Mouse (Mus musculus): ENCODE results near the gene 4921504E06Rik. TPM values are rescaled to one million over a fixed set of nuclear protein-coding genes. Genes with fewer than 3 reads are reported as not detected.

4921504E06Rik gene
- polyA plus RNA-seq, 1 experiment: 12.3 TPM

DNA sequence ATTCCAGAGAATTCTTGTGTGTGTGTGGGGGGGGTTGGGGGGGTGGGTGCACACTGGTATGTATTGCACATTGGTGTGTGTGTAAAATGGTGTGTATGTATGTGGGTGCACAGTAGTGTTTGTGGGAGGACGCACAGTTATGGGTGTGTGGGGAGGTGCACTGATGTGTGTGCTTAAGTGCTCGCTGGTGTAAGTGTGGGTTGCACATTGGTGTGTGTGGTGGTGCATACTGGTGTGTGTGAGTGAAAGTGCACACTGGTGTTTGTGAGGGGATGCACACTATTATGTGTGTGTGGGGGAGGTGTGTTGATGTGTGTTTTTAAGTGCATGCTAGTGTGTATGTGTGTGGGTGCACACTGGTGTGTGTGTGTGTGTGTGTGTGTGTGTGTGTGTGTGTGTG, 24.3 kb downstream of the 4921504E06Rik start:
- no peak for TF ChIP-seq CTCF (IDR thresholded peaks at IDR 0.05; ENCODE audit: control insufficient read depth, insufficient read depth, insufficient replicate concordance, low read depth, low read length)
- TF ChIP-seq POLR2A (IDR thresholded peaks at IDR 0.05; ENCODE audit: control insufficient read depth, low read depth, low read length): no peak
- Histone ChIP-seq H3K27ac (ENCODE audit: control insufficient read depth, insufficient read depth, low read depth, low read length) (no peak overlapping the region), H3K27me3 (ENCODE audit: control insufficient read depth, insufficient read depth, low read length) (no peaks in the 10 kb centered on the region), H3K4me1 (ENCODE audit: control insufficient read depth, insufficient read depth, low read length) (no peaks in the 10 kb centered on the region), H3K36me3 (ENCODE audit: control insufficient read depth, insufficient read depth, low read length) (no peaks in the 10 kb centered on the region), H3K4me3 (ENCODE audit: control insufficient read depth, low read depth, low read length) (no peak overlapping the region)

DNA sequence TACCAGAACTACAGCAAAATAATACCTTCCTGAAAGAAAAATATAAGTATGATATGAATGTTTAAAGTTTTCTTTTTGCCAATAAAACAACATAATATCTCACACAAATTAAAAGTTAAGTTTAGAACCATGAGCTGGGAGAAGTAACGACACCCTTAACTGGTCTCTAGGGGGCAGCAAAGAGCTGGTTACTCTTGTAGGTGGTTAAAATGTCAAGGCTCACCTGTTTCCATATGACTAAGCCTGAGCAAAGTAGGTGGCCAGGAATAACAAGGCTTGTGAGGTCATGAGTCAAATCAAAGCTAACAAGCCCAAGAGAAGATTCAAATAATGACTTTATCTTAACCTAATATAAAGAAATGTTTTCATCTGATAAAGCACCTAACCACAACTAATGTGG, 24.9 kb downstream of the 4921504E06Rik start:
- Histone ChIP-seq H3K36me3 (ENCODE audit: control insufficient read depth, insufficient read depth, low read length) (no peaks in the 10 kb centered on the region), H3K27ac (ENCODE audit: control insufficient read depth, insufficient read depth, low read depth, low read length) (no peak overlapping the region), H3K27me3 (ENCODE audit: control insufficient read depth, insufficient read depth, low read length) (no peaks in the 10 kb centered on the region), H3K4me3 (ENCODE audit: control insufficient read depth, low read depth, low read length) (no peak overlapping the region), H3K4me1 (ENCODE audit: control insufficient read depth, insufficient read depth, low read length) (no peaks in the 10 kb centered on the region)
- TF ChIP-seq POLR2A (IDR thresholded peaks at IDR 0.05; ENCODE audit: control insufficient read depth, low read depth, low read length): no peak
- no peak for TF ChIP-seq CTCF (IDR thresholded peaks at IDR 0.05; ENCODE audit: control insufficient read depth, insufficient read depth, insufficient replicate concordance, low read depth, low read length)

DNA sequence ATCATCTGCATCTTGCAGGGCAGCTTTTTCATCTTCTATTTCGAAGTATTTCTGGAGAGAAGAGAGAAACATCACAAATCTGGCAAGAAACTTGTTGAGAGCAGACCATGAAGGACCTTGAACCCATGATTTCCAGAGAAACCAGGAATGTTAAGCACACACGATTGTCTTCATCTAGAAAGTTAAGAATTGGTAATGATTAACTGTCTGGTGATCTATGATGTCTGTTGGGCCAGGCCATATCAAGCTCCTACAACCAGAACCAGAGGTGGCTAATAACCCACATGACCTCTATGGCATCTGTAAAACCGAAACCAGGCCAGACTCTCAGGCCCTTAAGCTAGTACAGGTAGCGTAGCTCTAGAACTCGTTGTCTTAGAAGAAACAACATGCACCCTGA, 29.6 kb downstream of the 4921504E06Rik start:
- Histone ChIP-seq H3K4me3 (ENCODE audit: control insufficient read depth, low read depth, low read length) (no peak overlapping the region), H3K36me3 (ENCODE audit: control insufficient read depth, insufficient read depth, low read length) (no peaks in the 10 kb centered on the region), H3K4me1 (ENCODE audit: control insufficient read depth, insufficient read depth, low read length) (no peaks in the 10 kb centered on the region), H3K27ac (ENCODE audit: control insufficient read depth, insufficient read depth, low read depth, low read length) (no peak overlapping the region), H3K27me3 (ENCODE audit: control insufficient read depth, insufficient read depth, low read length) (no peaks in the 10 kb centered on the region)
- no peak for TF ChIP-seq CTCF (IDR thresholded peaks at IDR 0.05; ENCODE audit: control insufficient read depth, insufficient read depth, insufficient replicate concordance, low read depth, low read length)
- TF ChIP-seq POLR2A (IDR thresholded peaks at IDR 0.05; ENCODE audit: control insufficient read depth, low read depth, low read length): no peak

DNA sequence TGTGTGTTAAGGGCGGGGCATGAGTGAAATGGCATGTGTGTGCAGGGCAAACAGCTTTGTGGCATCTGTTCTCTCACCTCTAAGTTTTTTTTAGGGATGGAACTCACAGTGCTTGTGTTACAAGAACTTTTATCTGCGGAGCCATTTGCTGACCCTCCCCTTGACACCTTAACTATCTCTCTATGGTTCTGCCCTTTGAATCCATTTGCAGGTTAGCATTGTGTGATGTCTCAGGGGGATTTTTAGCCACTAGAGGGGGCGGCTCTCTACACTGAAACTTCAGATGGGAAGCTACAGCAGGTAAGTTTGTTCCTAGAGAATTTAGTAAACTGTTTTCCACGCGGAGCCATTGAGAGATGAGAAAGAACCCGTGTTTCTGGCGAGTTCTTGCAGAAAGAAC, 32.1 kb downstream of the 4921504E06Rik start:
- H3K27me3 ChIP-seq (ENCODE audit: control insufficient read depth, insufficient read depth, low read length): no peaks in the 10 kb centered on the region
- TF ChIP-seq POLR2A (IDR thresholded peaks at IDR 0.05; ENCODE audit: control insufficient read depth, low read depth, low read length): no peak
- TF ChIP-seq CTCF (IDR thresholded peaks at IDR 0.05; ENCODE audit: control insufficient read depth, insufficient read depth, insufficient replicate concordance, low read depth, low read length): no peak
- no peak overlapping the region for H3K4me3 ChIP-seq (ENCODE audit: control insufficient read depth, low read depth, low read length)
- no peak overlapping the region for H3K27ac ChIP-seq (ENCODE audit: control insufficient read depth, insufficient read depth, low read depth, low read length)
- H3K4me1 ChIP-seq (ENCODE audit: control insufficient read depth, insufficient read depth, low read length): no peaks in the 10 kb centered on the region; the same call in 1 of the 2 replicates
- H3K36me3 ChIP-seq (ENCODE audit: control insufficient read depth, insufficient read depth, low read length): no peaks in the 10 kb centered on the region

GRCm38 (mm10) chr2:19520617-19521016, 33.1 kb downstream of the 4921504E06Rik start:
- Histone ChIP-seq H3K36me3 (ENCODE audit: control insufficient read depth, insufficient read depth, low read length) (no peaks in the 10 kb centered on the region), H3K4me1 (ENCODE audit: control insufficient read depth, insufficient read depth, low read length) (no peaks in the 10 kb centered on the region; the same call in 1 of the 2 replicates), H3K27ac (ENCODE audit: control insufficient read depth, insufficient read depth, low read depth, low read length) (no peak overlapping the region), H3K27me3 (ENCODE audit: control insufficient read depth, insufficient read depth, low read length) (no peaks in the 10 kb centered on the region), H3K4me3 (ENCODE audit: control insufficient read depth, low read depth, low read length) (no peak overlapping the region)
- TF ChIP-seq POLR2A (IDR thresholded peaks at IDR 0.05; ENCODE audit: control insufficient read depth, low read depth, low read length) (no peak), CTCF (IDR thresholded peaks at IDR 0.05; ENCODE audit: control insufficient read depth, insufficient read depth, insufficient replicate concordance, low read depth, low read length) (no peak)

DNA sequence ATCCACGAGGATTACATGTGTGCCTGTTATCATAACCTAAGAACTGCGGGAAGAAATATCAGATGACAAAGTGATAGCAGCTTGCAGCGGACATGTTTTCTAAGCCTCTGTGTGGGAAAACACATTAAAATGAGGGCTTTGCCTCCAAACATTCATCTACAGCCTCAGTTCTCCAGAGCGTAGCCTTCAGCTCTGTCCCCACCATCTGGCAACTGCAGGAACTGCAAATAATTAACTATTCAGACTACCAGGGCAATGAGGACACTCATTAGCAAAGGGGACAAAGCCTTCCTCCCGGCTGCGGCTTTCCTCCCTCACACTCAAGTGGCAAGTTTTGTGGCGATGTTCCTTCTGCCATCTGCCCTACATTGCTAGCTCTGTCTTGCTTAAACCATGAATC, 33.9 kb downstream of the 4921504E06Rik start:
- TF ChIP-seq CTCF (IDR thresholded peaks at IDR 0.05; ENCODE audit: control insufficient read depth, insufficient read depth, insufficient replicate concordance, low read depth, low read length): no peak
- TF ChIP-seq POLR2A (IDR thresholded peaks at IDR 0.05; ENCODE audit: control insufficient read depth, low read depth, low read length): no peak
- no peaks in the 10 kb centered on the region for H3K27me3 ChIP-seq (ENCODE audit: control insufficient read depth, insufficient read depth, low read length)

GRCm38 (mm10) chr2:19517952-19518351, 35.8 kb downstream of the 4921504E06Rik start:
- no peak for TF ChIP-seq POLR2A (IDR thresholded peaks at IDR 0.05; ENCODE audit: control insufficient read depth, low read depth, low read length)
- no peak for TF ChIP-seq CTCF (IDR thresholded peaks at IDR 0.05; ENCODE audit: control insufficient read depth, insufficient read depth, insufficient replicate concordance, low read depth, low read length)
- no peaks in the 10 kb centered on the region for H3K36me3 ChIP-seq (ENCODE audit: control insufficient read depth, insufficient read depth, low read length)
- no peak overlapping the region for H3K4me3 ChIP-seq (ENCODE audit: control insufficient read depth, low read depth, low read length)

More for the DNA sequence above, 33.9 kb downstream of the 4921504E06Rik start:
- H3K4me1 ChIP-seq (ENCODE audit: control insufficient read depth, insufficient read depth, low read length): no peaks in the 10 kb centered on the region; the same call in 1 of the 2 replicates
- H3K36me3 ChIP-seq (ENCODE audit: control insufficient read depth, insufficient read depth, low read length): no peaks in the 10 kb centered on the region
- no peak overlapping the region for H3K4me3 ChIP-seq (ENCODE audit: control insufficient read depth, low read depth, low read length)
- H3K27ac ChIP-seq (ENCODE audit: control insufficient read depth, insufficient read depth, low read depth, low read length): no peak overlapping the region

DNA sequence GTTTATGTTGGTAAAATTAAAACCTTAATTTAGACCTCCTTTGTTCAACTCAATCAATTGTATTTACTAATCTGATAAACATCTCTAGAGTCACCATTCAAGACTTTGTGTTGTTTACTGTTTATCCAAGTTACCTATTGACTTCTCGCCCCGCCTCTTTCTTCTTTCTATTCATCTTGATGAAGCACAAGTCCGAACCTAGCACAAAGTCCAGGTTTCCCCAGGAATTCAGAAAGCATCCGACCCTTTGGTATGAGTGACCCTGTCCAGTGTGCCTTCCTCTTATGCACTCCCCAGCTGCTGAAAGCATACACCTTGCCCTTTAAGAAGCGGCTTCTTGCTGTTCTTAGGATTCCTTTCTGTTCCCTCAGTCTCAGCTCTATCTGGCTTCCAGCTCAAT, 41.3 kb downstream of the 4921504E06Rik start:
- Histone ChIP-seq H3K36me3 (ENCODE audit: control insufficient read depth, insufficient read depth, low read length) (no peaks in the 10 kb centered on the region), H3K4me1 (ENCODE audit: control insufficient read depth, insufficient read depth, low read length) (no peaks in the 10 kb centered on the region), H3K4me3 (ENCODE audit: control insufficient read depth, low read depth, low read length) (no peak overlapping the region), H3K27me3 (ENCODE audit: control insufficient read depth, insufficient read depth, low read length) (no peaks in the 10 kb centered on the region), H3K27ac (ENCODE audit: control insufficient read depth, insufficient read depth, low read depth, low read length) (no peak overlapping the region)
- TF ChIP-seq CTCF (IDR thresholded peaks at IDR 0.05; ENCODE audit: control insufficient read depth, insufficient read depth, insufficient replicate concordance, low read depth, low read length): no peak
- TF ChIP-seq POLR2A (IDR thresholded peaks at IDR 0.05; ENCODE audit: control insufficient read depth, low read depth, low read length): no peak

More at GRCm38 (mm10) chr2:19517952-19518351, 35.8 kb downstream of the 4921504E06Rik start:
- no peak overlapping the region for H3K27ac ChIP-seq (ENCODE audit: control insufficient read depth, insufficient read depth, low read depth, low read length)
- H3K4me1 ChIP-seq (ENCODE audit: control insufficient read depth, insufficient read depth, low read length): no peaks in the 10 kb centered on the region; the same call in 1 of the 2 replicates
- H3K27me3 ChIP-seq (ENCODE audit: control insufficient read depth, insufficient read depth, low read length): no peaks in the 10 kb centered on the region
